Mouse (Mus musculus) bone marrow macrophage, adult 2 months (primary cell): ENCODE results near the gene Nipal3. TPM values are rescaled to one million over a fixed set of nuclear protein-coding genes. Genes with fewer than 3 reads are reported as not detected.

Experiments
- H3K27ac ChIP-seq: 2 replicates; pipeline ENCODE4 v1.5.1; 2012; ENCODE audit warnings: low read depth, low read length; ENCODE audit not compliant: insufficient read depth
- H3K4me1 ChIP-seq: 2 replicates; pipeline ENCODE4 v1.6.1; 2012; ENCODE audit warnings: low read length; ENCODE audit not compliant: control insufficient read depth, insufficient read depth
- H3K4me3 ChIP-seq: 2 replicates; pipeline ENCODE4 v1.5.1; 2012; ENCODE audit warnings: mild to moderate bottlenecking, low read length, moderate library complexity; ENCODE audit not compliant: insufficient read depth
- CTCF ChIP-seq: IDR thresholded peaks from 2 replicates; pipeline ENCODE4 v1.5.1; 2012; ENCODE audit warnings: low read depth, mild to moderate bottlenecking, low read length, moderate library complexity
- POLR2A ChIP-seq: IDR thresholded peaks from 2 replicates; pipeline ENCODE4 v1.6.1; 2012; ENCODE audit warnings: mild to moderate bottlenecking, low read depth, low read length, borderline replicate concordance
- polyA plus RNA-seq: library from polyadenylated mRNA; stranded (reverse); fragments of >200 nt; gene quantifications from 2 replicates; pipeline ENCODE4 v1.2.4, GENCODE M21; 2012; ENCODE audit not compliant: missing spikeins, insufficient read depth, insufficient read length

Nipal3 gene
- 12.2 and 15.9 TPM in 2 replicates for polyA plus RNA-seq

DNA sequence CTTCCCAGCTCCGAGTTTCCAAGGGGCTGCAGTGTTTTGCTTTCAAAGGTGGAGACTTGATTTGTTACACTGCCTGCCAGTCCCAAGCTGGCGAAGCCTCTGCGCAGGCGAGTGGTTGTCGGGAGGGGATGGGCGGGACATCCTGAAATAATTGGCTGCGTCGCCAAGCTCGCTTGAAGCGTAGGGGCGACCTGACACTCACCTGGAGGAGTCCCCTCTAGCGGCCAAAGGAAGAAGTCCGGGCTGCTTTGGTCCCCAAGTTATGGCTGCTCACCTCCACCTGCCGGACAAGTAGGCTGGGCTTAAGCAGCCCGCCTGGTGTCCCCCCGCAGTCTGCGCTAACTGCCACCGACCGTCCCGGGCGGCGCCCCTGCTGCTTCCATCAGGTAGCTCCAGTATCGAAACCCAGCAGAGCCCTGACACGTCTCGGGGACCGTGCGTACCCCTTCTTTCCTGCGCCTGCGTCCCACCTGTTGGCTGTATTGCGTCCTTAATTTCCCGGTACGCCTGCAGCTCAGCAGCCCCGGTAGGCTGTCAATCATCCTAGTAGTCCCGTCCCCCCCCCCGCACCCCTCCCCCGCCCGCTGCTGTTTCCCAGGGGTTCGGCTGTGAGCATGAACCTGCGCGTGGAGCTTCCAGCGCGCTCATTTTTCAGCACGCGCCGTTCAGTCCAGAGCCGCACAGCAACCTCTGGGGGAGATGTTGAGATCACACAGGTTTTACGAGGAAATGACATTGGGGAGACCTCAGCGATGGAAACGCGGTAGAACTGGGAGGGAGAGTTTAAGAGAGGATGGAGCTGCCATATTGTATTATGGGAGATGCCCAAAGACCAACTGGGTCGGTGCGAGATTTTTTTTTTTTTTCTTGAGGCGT is at the start of gene Nipal3, which contains the start of gene Stpg1:
Gene Nipal3 (minus strand): TSS at position 518 of the 876 bp plus-strand sequence.
Gene Stpg1 (plus strand): TSS at position 270 of the 876 bp plus-strand sequence.
- Histone ChIP-seq H3K4me1 (peaks cover 6% of the 10 kb centered on the region), H3K4me3 (peak within 1 kb of the TSS; percentile 98), H3K27ac (no peak within 1 kb of the TSS)
- TF ChIP-seq CTCF (peak; percentile 36), POLR2A (no peak)

DNA sequence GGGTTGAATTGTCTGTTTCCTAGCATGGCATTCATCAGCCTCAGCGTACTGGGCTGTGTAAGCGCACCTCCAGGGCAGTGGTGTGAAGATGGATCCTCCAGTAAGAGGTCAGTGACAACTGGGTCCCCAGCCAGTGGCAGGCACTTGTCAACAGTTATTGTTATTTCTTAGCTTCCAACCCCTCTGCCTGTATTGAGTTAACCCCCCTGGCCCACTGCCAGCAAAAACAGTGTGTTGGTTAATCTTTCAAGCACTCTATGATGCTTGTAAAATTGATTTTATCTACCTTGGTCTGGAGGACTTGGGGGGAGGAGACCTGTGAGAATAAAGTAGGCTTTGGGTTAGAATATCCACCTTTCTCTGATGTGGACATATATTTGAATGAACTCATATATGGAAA is 49.4 kb upstream of the Nipal3 start:
- Histone ChIP-seq H3K4me1 (peaks cover 8% of the 10 kb centered on the region), H3K27ac (no peak overlapping the region)

DNA sequence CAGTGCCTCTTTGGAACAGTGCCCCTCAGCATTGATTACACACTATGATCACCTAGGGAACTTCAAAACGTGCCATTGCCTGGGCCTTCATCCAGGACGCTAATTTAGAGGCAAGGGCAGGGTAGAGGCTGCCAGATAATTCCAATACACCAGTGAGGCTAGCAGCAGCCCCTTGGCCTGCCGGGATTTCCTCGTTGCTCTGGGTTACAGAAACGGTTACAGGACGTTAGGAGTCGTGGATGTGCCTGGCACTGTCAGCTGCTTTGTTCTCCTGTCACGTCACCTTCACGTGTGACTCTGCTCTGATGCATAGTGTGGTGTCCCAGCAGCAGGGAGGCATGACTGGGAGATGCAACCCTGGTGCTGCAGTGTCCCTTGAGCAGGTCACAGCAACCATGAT is 45.2 kb upstream of the Nipal3 start:
- Histone ChIP-seq H3K27ac (no peak overlapping the region), H3K4me3 (no peak overlapping the region), H3K4me1 (no peaks in the 10 kb centered on the region; the same call in 1 of the 2 replicates)
- no peak for TF ChIP-seq CTCF

More for the DNA sequence above, 49.4 kb upstream of the Nipal3 start:
- H3K4me3 ChIP-seq: no peak overlapping the region
- TF ChIP-seq CTCF: no peak
- no peak for TF ChIP-seq POLR2A

GRCm38 (mm10) chr4:135539056-135539455 is 44.2 kb upstream of the Nipal3 start:
- H3K4me3 ChIP-seq: no peak overlapping the region
- H3K27ac ChIP-seq: no peak overlapping the region
- TF ChIP-seq POLR2A (no peak), CTCF (no peak)
- H3K4me1 ChIP-seq: no peaks in the 10 kb centered on the region

GRCm38 (mm10) chr4:135535021-135535420 is 40.2 kb upstream of the Nipal3 start:
- TF ChIP-seq CTCF (no peak), POLR2A (no peak)
- H3K4me1 ChIP-seq: no peaks in the 10 kb centered on the region
- no peak overlapping the region for H3K4me3 ChIP-seq
- H3K27ac ChIP-seq: no peak overlapping the region

- Histone ChIP-seq H3K4me3 (no peak overlapping the region), H3K27ac (no peak overlapping the region), H3K4me1 (no peaks in the 10 kb centered on the region)
- TF ChIP-seq POLR2A (no peak), CTCF (no peak)
These were observed 38.2 kb upstream of the Nipal3 start for GRCm38 (mm10) chr4:135533001-135533400.

- no peak overlapping the region for H3K4me3 ChIP-seq
- no peaks in the 10 kb centered on the region for H3K4me1 ChIP-seq
- TF ChIP-seq POLR2A: no peak
- TF ChIP-seq CTCF: no peak
- H3K27ac ChIP-seq: no peak overlapping the region
These were observed 37.2 kb upstream of the Nipal3 start for GRCm38 (mm10) chr4:135531771-135532613.

- H3K4me1 ChIP-seq: no peaks in the 10 kb centered on the region
- H3K4me3 ChIP-seq: no peak overlapping the region
- TF ChIP-seq POLR2A (no peak), CTCF (no peak)
- H3K27ac ChIP-seq: no peak overlapping the region
These were observed 36.4 kb upstream of the Nipal3 start for GRCm38 (mm10) chr4:135531236-135531635.

DNA sequence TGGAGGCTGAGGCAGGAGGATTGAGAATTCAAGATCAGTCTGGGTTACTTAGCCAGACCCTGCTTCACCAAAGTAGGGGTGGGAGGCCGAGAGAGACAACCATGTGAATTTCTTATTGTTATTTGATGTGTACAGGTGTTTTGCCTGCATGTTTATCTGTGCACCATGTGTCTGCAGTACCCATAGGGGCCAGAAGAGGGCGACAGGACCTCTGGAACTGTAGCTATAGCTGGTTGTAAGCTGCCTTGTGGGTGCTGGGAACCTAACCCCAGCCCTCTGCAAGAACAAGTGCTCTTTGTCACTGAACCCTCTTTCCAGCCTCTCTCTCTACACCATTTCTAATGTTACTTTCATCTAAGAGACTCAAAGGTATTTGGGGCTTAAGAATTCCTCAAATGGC is 35.4 kb upstream of the Nipal3 start:
- Histone ChIP-seq H3K4me1 (no peaks in the 10 kb centered on the region), H3K27ac (no peak overlapping the region), H3K4me3 (no peak overlapping the region)
- TF ChIP-seq CTCF (no peak), POLR2A (no peak)

GRCm38 (mm10) chr4:135526039-135526710 is 31.3 kb upstream of the Nipal3 start:
- Histone ChIP-seq H3K27ac (no peak overlapping the region), H3K4me3 (no peak overlapping the region), H3K4me1 (no peaks in the 10 kb centered on the region)
- TF ChIP-seq CTCF (no peak), POLR2A (no peak)
